Mouse (Mus musculus) embryonic facial prominence, embryonic 11.5 days (tissue): ENCODE data around the gene Podn. TPM values are rescaled to one million over a fixed set of nuclear protein-coding genes. Genes with fewer than 3 reads are reported as not detected.
A peak's percentile ranks its signal among the peaks of the same experiment; 100 is the strongest.

Experiments used
- ATAC-seq: fragments of 200-750 bp; cut with Nextera tagmentation; replicated peaks from 2 replicates; pipeline ENCODE4 v1.8.0; 2017; ENCODE audit warnings: low read depth; ENCODE audit not compliant: insufficient number of reproducible peaks, low FRiP score, low TSS enrichment
- DNase-seq: peaks from one replicate; pipeline ENCODE4 v3.0.0-alpha.2; 2015; ENCODE audit warnings: low spot score
- H3K27ac ChIP-seq: fragments of 300-500 bp; sonication (generic); replicated peaks from 2 replicates; pipeline ENCODE4 v1.5.1; 2014; ENCODE audit warnings: mild to moderate bottlenecking, low read depth, low read length, control low read depth
- H3K27me3 ChIP-seq: fragments of 300-500 bp; sonication (generic); 2 replicates; pipeline ENCODE4 v1.6.1; 2014; ENCODE audit warnings: mild to moderate bottlenecking, low read length, moderate library complexity, mixed read lengths; ENCODE audit not compliant: control insufficient read depth, insufficient read depth
- H3K36me3 ChIP-seq: fragments of 300-500 bp; sonication (generic); replicated peaks from 2 replicates; pipeline ENCODE4 v1.6.1; 2014; ENCODE audit warnings: low read depth, mild to moderate bottlenecking, low read length, moderate library complexity, mixed read lengths; ENCODE audit not compliant: control insufficient read depth, insufficient read depth
- H3K4me1 ChIP-seq: fragments of 300-500 bp; sonication (generic); 2 replicates; pipeline ENCODE4 v1.6.1; 2014; ENCODE audit warnings: low read length, mixed read lengths; ENCODE audit not compliant: control insufficient read depth, insufficient read depth
- H3K4me2 ChIP-seq: fragments of 300-500 bp; sonication (generic); 2 replicates; pipeline ENCODE4 v1.6.1; 2014; ENCODE audit warnings: low read depth, mild to moderate bottlenecking, control low read depth, low read length, moderate library complexity
- H3K4me3 ChIP-seq: fragments of 300-500 bp; sonication (generic); 2 replicates; pipeline ENCODE4 v1.5.1; 2014; ENCODE audit warnings: low read depth, low read length, control low read depth
- H3K9ac ChIP-seq: fragments of 300-500 bp; sonication (generic); replicated peaks from 2 replicates; pipeline ENCODE4 v1.6.1; 2014; ENCODE audit warnings: mild to moderate bottlenecking, control low read depth, low read length
- H3K9me3 ChIP-seq: fragments of 300-500 bp; sonication (generic); replicated peaks from 2 replicates; pipeline ENCODE4 v1.6.1; 2016; ENCODE audit warnings: mild to moderate bottlenecking, low read length, inconsistent platforms, mixed read lengths; ENCODE audit not compliant: control insufficient read depth
- WGBS: fragments of 180-500 bp; shearing (Covaris S2); extraction: QIAGEN DNeasy Blood & Tissue Kit; methylation state at CpG from one replicate; pipeline ENCODE4 v1.1.7; 2014; 5-methylcytosine and 5-hydroxymethylcytosine counted together
- polyA plus RNA-seq: library from polyadenylated mRNA; unstranded; fragments of >200 nt; fragmentation: Nextera tagmentation; extraction: Ambion mirVana; gene quantifications from 2 replicates; pipeline ENCODE4 v1.2.1, GENCODE M21; 2014

Gene Podn
- polyA plus RNA-seq, 1 experiment from 2014 or later = 0.84 TPM

DNA sequence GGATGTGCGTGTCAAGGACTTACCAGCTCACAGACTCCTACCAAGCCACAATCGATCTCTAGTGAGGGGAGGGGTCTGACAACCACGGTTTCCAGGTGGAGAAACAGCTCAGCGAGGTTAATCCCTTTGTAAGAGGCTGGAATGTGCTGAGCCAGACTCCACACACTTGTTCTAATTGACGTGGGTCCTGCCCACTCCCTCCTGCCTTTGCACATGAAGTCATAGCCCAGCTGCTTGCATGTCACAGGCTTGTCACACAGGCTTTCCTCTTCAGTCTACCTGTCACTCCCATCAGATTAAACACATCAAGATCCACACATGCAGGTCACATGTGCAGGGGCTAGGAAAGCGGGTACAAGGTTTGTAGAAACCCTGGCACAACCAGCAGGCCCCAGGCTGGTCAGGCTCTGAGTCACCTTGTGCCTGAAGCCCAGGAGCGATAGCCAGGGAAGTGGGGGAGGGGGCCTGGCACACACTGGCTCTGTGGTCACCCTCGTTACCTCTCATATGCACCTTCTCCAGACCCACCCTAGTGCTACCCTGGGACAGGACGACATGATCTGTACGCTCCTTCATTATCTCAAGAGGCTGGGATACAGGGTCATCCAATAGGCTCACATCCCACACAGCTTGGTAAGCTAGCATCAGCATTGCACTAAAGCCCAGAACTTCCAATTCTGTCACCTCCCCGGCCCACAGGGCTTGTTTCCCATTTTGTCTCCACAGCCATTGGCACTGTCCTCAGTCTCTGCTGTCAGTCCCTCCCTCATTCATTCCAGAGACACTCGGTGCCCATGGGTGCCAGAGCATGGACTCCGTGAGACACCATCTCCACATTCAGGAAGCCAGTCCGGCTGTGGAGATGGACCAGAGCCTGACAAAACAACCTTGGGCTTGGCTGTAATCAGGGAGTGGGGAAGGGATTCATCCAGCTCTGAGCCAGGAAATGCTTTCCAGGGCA is 77.0 kb downstream of the Podn start:
- Histone ChIP-seq H3K4me3 (no peak overlapping the region), H3K4me2 (no peak overlapping the region), H3K27ac (no peak overlapping the region), H3K9ac (no peak overlapping the region), H3K27me3 (no peaks in the 10 kb centered on the region), H3K4me1 (peaks cover 4% of the 10 kb centered on the region; the same call in 1 of the 2 replicates), H3K9me3 (no peaks in the 10 kb centered on the region), H3K36me3 (no peaks in the 10 kb centered on the region)
- DNase-seq (peak; percentile 31), ATAC-seq (no peak; the same call in 1 of the 2 replicates)
- WGBS = 49% methylated on average over 14 of the region's 14 CpGs

DNA sequence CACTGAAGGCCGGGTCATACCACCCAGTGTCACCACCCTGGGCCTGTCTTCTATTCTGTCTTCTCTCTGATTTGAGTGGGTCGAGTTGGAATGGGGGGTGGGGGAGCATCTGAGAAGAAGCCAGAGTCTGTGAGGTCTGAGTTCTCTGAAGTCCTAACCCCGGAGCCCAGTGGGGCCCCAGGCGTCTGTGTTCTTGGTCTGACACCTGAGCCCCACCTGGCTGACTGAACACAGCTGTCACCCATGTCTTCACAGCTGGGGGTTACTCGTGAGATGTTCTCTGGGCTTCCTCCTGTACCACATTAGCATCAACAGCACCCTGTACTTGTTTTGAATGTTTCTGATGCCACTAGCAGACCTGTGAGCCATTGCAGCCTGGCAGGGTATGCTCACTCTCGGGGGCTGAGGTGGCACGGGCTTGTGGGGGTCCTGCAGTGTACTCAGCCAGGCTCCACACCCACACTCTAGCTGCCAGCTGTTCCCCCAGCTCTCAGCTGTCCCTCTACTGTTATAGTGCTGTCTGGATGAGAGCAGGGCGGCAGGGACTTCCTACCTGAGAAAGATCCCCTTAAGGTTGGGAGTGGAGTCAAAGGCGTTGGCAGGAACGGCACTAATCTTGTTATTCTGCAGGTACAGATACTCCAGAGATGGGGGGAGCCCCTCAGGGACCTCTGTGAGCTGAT is 77.9 kb downstream of the Podn start:
- DNase-seq (no peak), ATAC-seq (no peak)
- no peak overlapping the region for H3K9ac ChIP-seq
- no peak overlapping the region for H3K4me3 ChIP-seq
- no peaks in the 10 kb centered on the region for H3K36me3 ChIP-seq
- H3K4me1 ChIP-seq = peaks cover 4% of the 10 kb centered on the region; the same call in 1 of the 2 replicates
- H3K27me3 ChIP-seq = no peaks in the 10 kb centered on the region
- H3K9me3 ChIP-seq = no peaks in the 10 kb centered on the region
- 50% methylated on average over 10 of the region's 10 CpGs for WGBS
- no peak overlapping the region for H3K4me2 ChIP-seq
- no peak overlapping the region for H3K27ac ChIP-seq

DNA sequence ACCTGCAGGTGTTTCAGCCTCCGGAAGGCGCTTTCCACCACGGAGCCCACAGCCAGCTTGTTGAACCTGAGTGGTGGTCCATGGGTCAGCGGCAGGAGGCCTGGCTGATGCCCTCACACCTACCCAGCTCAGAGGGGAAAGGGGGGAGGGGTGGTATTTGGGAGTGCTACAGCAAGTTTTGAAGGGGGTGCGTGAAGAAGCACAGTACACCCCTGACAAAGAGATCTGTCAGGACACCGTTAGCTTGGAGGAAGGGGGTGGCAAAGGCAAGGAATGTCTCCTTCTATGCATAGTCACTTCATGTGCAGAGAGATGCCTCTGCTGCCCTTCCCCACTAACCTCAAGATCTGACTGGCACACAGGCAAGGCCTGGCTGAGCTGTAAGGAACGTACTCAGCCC is 78.4 kb downstream of the Podn start:
- ATAC-seq = no peak
- Histone ChIP-seq H3K36me3 (no peaks in the 10 kb centered on the region), H3K4me2 (no peak overlapping the region), H3K27me3 (no peaks in the 10 kb centered on the region), H3K4me1 (peaks cover 4% of the 10 kb centered on the region; the same call in 1 of the 2 replicates), H3K9ac (no peak overlapping the region), H3K4me3 (no peak overlapping the region), H3K9me3 (no peaks in the 10 kb centered on the region), H3K27ac (no peak overlapping the region)
- no peak for DNase-seq
- WGBS = 82% methylated on average over 7 of the region's 7 CpGs

DNA sequence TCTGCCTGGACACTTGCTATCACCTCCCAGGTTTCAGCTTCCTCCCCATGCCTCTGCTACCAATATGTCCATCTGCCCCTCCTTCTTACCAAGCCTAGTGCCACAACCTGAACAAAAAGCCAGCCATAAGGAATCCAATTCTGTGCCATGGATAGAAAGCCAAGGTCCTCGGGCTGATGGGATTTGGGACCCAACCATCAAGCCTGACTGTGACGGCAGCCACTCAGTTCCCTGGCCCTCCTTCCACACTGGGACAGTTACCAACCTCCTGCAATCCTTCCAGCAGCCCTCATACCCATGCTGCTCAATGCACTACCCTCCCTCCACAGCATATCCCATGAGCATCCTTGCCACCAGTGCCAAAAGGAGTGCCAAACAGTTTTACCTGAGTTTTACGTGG is 79.9 kb downstream of the Podn start:
- H3K4me2 ChIP-seq = no peak overlapping the region
- no peaks in the 10 kb centered on the region for H3K36me3 ChIP-seq
- no peak overlapping the region for H3K9ac ChIP-seq
- no peak for DNase-seq
- WGBS = 69% methylated on average over 3 of the region's 3 CpGs
- H3K27ac ChIP-seq = no peak overlapping the region
- no peaks in the 10 kb centered on the region for H3K9me3 ChIP-seq
- H3K27me3 ChIP-seq = no peaks in the 10 kb centered on the region
- peaks cover 4% of the 10 kb centered on the region; the same call in 1 of the 2 replicates for H3K4me1 ChIP-seq
- no peak overlapping the region for H3K4me3 ChIP-seq
- ATAC-seq = no peak

DNA sequence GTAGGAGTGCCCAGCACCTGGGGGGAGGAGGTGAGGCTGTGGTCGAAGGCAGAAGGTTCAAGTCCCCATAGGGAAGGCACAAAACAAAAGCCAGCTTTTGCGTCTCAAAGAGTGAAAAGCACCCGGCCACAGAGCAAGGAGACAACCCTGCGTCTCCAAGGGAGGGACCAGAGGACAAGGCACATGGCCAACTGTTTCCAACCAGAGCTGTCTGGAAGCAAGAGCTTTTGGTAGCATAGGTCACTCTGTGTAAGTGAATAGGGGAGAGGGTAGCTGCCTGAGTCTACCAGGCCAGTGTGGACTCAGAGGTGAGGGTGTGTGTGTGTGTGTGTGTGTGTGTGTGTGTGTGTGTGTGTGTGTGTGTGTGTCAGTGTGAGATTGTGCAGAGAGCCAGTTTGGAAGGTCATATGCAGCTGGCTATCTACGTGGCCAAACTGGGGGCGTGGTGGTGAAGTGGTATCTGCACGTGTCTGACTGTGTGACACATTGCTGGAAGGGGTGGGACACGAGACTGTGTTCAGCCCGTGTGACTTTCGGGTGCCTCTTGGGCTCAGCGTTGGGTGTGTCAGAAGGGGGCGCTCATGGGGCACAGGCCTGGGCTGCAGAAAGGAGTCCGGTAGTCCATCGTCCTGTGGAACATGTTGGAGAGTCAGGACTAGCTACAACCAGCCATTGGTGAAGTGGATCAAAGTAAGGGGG is 81.0 kb downstream of the Podn start:
- peaks cover 4% of the 10 kb centered on the region; the same call in 1 of the 2 replicates for H3K4me1 ChIP-seq
- H3K9me3 ChIP-seq = no peaks in the 10 kb centered on the region
- no peak overlapping the region for H3K4me3 ChIP-seq
- no peak overlapping the region for H3K27ac ChIP-seq
- H3K9ac ChIP-seq = no peak overlapping the region
- no peaks in the 10 kb centered on the region for H3K27me3 ChIP-seq
- ATAC-seq (no peak), DNase-seq (no peak)
- no peaks in the 10 kb centered on the region for H3K36me3 ChIP-seq
- no peak overlapping the region for H3K4me2 ChIP-seq
- whole genome bisulfite sequencing = 68% methylated on average over 14 of the region's 14 CpGs

DNA sequence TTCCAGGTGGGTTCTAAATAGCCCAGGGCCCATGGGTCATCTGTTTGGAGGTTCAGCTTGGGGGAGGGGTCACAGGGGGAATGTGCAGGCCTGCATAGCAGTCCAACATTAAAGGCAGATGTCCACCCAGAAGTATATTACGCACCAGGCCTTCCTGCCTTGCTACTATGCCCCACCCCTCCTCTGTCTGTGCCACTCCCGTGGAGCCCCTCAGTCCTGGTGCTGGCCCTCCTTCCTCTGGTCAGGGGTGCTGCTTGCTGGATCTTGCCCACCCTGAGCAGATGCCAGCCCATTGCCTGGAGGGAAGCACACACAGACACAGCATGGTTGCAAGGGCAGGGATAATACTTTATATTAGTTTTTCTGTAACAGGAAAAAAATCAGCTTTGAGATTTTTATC is 81.8 kb downstream of the Podn start:
- DNase-seq = no peak
- Histone ChIP-seq H3K27me3 (no peaks in the 10 kb centered on the region), H3K9ac (no peak overlapping the region), H3K4me2 (no peak overlapping the region), H3K9me3 (no peaks in the 10 kb centered on the region), H3K27ac (no peak overlapping the region), H3K4me3 (no peak overlapping the region), H3K36me3 (no peaks in the 10 kb centered on the region), H3K4me1 (peaks cover 4% of the 10 kb centered on the region; the same call in 1 of the 2 replicates)
- no peak for ATAC-seq
- 47% methylated on average over 2 of the region's 2 CpGs for WGBS

DNA sequence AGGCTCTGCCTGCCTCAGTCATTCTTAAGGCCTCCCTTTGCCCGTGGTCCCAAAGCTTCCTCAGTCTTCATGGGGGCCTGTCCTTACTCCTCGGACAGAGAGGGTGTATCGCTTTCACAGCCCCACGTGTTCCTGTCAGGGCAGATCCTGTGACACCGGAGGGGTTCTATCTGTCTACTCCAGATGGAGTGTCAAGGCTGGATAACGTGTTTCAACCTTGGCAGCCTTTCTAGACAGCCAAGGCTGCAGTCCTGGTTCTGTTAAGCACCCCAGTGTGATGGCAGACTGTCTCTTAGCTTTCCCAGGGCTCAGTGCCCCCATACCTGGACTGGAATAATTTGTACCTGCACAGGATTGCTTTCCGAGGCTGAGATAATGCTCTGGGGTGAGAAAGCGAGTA is 87.7 kb downstream of the Podn start:
- Histone ChIP-seq H3K4me2 (no peak overlapping the region), H3K27ac (no peak overlapping the region), H3K9me3 (no peaks in the 10 kb centered on the region), H3K4me1 (no peaks in the 10 kb centered on the region), H3K36me3 (no peaks in the 10 kb centered on the region), H3K9ac (no peak overlapping the region), H3K27me3 (no peaks in the 10 kb centered on the region), H3K4me3 (no peak overlapping the region)
- DNase-seq (no peak), ATAC-seq (no peak)
- 78% methylated on average over 8 of the region's 8 CpGs for WGBS
